Mouse (Mus musculus) ovary, adult 18-20 months (tissue): Measurements from ENCODE around the gene Spg20.

ENCODE experiments used
- DNase-seq: peaks from one replicate; pipeline ENCODE4 v3.0.0; 2022; ENCODE audit warnings: low spot score, mixed read lengths

The Spg20 gene

DNA sequence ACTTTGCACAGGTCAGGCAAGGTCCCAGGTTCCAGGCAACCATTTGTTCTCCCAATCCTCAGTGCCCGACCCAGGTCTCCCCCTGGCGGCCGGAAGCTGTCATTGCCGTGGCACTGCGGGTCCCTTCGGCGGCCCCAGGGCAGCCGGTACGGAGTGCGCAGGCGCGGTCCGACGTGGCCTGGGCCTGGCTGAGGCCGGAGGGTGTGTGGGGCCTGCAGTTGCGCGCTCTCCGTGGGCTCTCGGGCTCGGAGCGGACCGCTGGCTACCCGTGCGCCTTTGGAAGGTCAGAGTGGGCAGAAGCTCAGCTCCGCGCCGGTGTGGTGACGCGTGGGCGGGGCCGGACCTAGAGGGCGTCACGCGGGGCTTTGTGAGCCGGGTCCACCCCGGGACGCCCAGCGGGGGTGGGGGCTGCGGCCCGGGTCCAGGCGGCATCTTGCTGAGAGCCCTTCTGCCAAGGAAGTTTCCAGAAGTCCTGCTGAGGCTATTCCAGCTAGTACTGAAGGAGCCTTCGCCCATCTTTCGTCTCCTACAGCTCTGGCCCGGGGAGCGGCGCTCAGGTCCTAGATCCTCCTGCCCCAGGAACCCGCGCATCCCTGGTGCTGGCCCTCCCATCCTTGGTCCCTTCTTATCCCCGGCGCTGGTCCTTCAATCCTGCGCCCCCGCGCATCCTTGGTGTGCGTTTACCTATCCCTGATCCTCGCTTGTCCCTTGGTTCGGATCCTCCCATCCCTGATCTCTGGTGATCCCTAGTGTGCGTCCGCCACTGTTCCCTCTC, at the start of gene Spg20:
Gene Spg20 (plus strand): TSS at position 174 of the 775 bp plus-strand sequence.
- peak; percentile 86 for DNase-seq

- no peak for DNase-seq
These were observed 49.3 kb upstream of the Spg20 start for GRCm38 (mm10) chr3:55062653-55063052.

GRCm38 (mm10) chr3:55064396-55064795, 47.5 kb upstream of the Spg20 start:
- no peak for DNase-seq

DNA sequence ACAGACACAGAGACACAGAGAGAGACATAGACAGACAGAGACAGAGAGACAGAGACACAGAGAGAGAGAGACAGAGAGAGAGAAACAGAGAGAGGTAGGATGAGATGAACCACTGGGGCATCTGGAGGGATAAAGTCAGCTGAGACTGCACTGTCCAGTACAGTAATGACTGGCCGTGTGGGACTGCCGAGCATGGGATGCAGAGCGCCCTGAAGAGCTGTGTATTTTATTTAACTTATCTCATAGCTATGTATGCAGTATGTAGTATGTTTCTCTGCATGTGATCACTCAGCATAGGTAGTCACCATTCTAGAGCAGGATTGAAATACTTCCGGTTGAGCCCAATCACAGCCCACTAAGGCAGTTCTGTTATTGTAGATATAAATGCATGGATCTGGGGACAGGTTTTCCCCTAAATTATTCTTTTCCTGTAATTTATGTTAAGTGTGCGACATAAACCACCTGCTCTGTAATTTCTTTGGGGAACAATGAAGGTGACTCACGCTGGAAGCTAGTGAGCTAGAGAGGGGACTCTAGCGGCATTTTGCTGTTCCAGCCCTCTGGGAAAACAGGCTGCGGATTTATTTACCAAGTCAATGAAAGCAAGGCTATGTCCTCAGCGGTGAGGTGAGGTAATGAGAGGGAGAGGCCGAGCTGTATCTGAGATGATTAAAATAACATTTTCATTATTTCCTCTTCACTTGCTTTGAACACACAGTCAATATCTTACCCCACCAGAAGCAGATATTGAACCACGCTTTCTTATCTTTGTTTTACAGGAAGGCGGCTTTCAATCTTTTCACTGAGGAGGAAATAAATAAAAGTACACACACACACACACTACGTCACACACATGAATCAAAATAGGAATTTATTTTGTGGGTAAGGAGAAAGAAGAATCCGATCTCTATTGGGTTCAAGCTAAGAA, 45.9 kb upstream of the Spg20 start:
- no peak for DNase-seq

GRCm38 (mm10) chr3:55066666-55067023, 45.3 kb upstream of the Spg20 start:
- DNase-seq, result no peak

- no peak for DNase-seq
These were observed 44.0 kb upstream of the Spg20 start for GRCm38 (mm10) chr3:55067791-55068434.

- no peak for DNase-seq
These were observed 37.2 kb upstream of the Spg20 start for GRCm38 (mm10) chr3:55074576-55075293.

GRCm38 (mm10) chr3:55075294-55075648, 36.6 kb upstream of the Spg20 start:
- no peak for DNase-seq

- DNase-seq, result no peak
These were observed 33.7 kb upstream of the Spg20 start for GRCm38 (mm10) chr3:55078233-55078632.

DNA sequence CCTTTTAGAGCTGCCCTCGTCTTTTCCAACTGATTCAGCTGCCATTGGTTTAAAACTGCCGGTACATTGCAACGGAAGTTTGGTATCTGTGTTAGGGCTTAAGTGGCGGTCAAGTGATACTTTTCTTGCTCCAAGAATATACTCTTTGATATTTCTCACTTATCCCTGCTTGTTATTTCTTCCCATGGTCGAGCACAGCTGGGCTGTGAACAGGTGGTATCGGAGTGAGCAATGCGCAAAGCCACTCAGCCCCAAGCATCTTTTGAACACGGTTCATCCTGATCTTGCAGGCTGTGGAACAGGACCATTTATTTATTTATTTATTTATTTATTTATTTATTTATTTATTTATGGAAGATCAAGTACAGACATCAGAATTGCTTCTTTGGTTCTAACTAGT, 32.3 kb upstream of the Spg20 start:
- DNase-seq, result no peak

- peak; percentile 25 for DNase-seq
These were observed 31.9 kb upstream of the Spg20 start for GRCm38 (mm10) chr3:55080055-55080454.

GRCm38 (mm10) chr3:55084781-55085180, 27.1 kb upstream of the Spg20 start:
- DNase-seq, result no peak

GRCm38 (mm10) chr3:55085716-55086115, 26.2 kb upstream of the Spg20 start:
- DNase-seq, result no peak

GRCm38 (mm10) chr3:55086948-55087347, 25.0 kb upstream of the Spg20 start:
- no peak for DNase-seq

GRCm38 (mm10) chr3:55087360-55087759, 24.5 kb upstream of the Spg20 start:
- no peak for DNase-seq

DNA sequence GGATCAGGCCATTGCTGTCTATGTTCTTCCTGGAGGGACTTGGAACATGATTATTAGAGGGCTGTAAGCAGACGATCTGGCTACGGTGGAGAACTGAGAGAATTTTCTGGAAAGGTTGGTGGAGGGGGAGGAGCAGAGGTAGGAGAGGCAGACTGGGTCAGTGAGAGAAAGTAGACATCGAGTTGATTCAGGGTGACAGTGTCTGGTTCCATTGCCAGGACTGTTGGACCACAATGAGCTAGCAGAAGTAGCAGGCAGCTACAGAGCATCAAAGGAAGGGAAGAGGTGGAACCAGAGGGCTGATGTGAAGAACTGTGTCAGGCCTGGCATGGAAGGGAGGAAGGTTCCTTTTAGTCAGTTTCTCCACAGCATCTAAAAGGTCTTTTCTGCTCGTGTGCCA, 23.5 kb upstream of the Spg20 start:
- no peak for DNase-seq

GRCm38 (mm10) chr3:55088843-55089242, 23.1 kb upstream of the Spg20 start:
- no peak for DNase-seq

GRCm38 (mm10) chr3:55089291-55089690, 22.6 kb upstream of the Spg20 start:
- DNase-seq, result no peak

- no peak for DNase-seq
These were observed 18.7 kb upstream of the Spg20 start for GRCm38 (mm10) chr3:55093161-55093560.

DNA sequence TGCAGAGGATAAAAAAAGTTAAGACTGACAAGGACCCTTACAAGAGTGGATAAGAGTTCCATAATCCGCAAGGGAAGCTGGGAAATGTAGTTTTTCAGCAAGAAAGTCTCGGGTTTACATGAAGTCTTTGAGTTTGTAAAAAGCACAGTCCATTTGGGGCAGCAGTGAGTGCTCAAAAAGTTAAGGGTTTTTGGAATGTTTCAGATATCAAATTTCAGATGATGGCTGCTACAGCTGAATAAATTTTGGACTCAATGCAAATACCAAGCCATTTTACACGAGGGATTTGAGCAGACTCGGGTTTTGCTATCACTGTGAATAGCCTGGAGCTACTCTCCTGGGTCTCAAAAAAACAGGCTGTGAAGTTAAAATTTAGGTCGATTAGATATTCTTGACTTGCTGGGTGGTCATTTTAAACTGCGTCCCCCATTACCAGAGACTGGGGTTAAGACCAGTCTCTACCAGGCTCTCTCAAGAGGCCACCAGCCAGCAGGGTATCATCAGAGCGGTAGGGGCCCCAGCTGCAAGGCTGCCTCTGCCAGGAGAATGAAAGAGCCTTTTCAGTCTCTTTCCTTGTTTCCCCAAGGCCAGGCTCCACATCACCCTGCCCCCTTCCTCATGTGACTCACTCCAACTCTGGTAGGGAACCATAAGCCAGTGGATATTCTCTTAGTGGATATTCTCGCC, 15.8 kb upstream of the Spg20 start:
- DNase-seq, result peak; percentile 13

GRCm38 (mm10) chr3:55096655-55097005, 15.3 kb upstream of the Spg20 start:
- DNase-seq, result no peak

GRCm38 (mm10) chr3:55097186-55097585, 14.7 kb upstream of the Spg20 start:
- DNase-seq, result no peak
